Mouse (Mus musculus) midbrain, embryonic 13.5 days (tissue): ENCODE data around the gene Ghrhr. TPM values are rescaled to one million over a fixed set of nuclear protein-coding genes. Genes with fewer than 3 reads are reported as not detected.

Experiments
- ATAC-seq: fragments of 200-750 bp; cut with Nextera tagmentation; 2 replicates; pipeline ENCODE4 v1.8.0; 2017; ENCODE audit warnings: mild to moderate bottlenecking, moderate TSS enrichment, moderate library complexity
- H3K27ac ChIP-seq: fragments of 300-500 bp; sonication (generic); 2 replicates; pipeline ENCODE4 v1.5.1; 2015; ENCODE audit warnings: inconsistent platforms, mild to moderate bottlenecking, moderate library complexity
- H3K27me3 ChIP-seq: fragments of 300-500 bp; sonication (generic); 2 replicates; pipeline ENCODE4 v1.6.1; 2015; ENCODE audit warnings: mild to moderate bottlenecking, inconsistent platforms
- H3K36me3 ChIP-seq: fragments of 300-500 bp; sonication (generic); 2 replicates; pipeline ENCODE4 v1.6.1; 2015; ENCODE audit warnings: mild to moderate bottlenecking, inconsistent platforms
- H3K4me1 ChIP-seq: fragments of 300-500 bp; sonication (generic); replicated peaks from 2 replicates; pipeline ENCODE4 v1.6.1; 2015; ENCODE audit warnings: inconsistent platforms
- H3K4me2 ChIP-seq: fragments of 300-500 bp; sonication (generic); replicated peaks from 2 replicates; pipeline ENCODE4 v1.6.1; 2015; ENCODE audit warnings: moderate library complexity, mild to moderate bottlenecking, inconsistent platforms
- H3K4me3 ChIP-seq: fragments of 300-500 bp; sonication (generic); replicated peaks from 2 replicates; pipeline ENCODE4 v1.5.1; 2015; ENCODE audit warnings: mild to moderate bottlenecking, inconsistent platforms
- H3K9ac ChIP-seq: fragments of 300-500 bp; sonication (generic); replicated peaks from 2 replicates; pipeline ENCODE4 v1.6.1; 2015; ENCODE audit warnings: mild to moderate bottlenecking, inconsistent platforms
- H3K9me3 ChIP-seq: fragments of 300-500 bp; sonication (generic); 2 replicates; pipeline ENCODE4 v1.6.1; 2016; ENCODE audit warnings: mild to moderate bottlenecking, inconsistent platforms
- WGBS: fragments of 180-500 bp; shearing (Covaris S2); methylation state at CpG from one replicate; pipeline ENCODE4 v1.1.7; 2015; 5-methylcytosine and 5-hydroxymethylcytosine counted together
- polyA plus RNA-seq: library from polyadenylated mRNA; unstranded; fragments of >200 nt; fragmentation: Nextera tagmentation; extraction: Ambion mirVana; gene quantifications from 2 replicates; pipeline ENCODE4 v1.2.1, GENCODE M21; 2015

Ghrhr gene
- not detected in 2 replicates for polyA plus RNA-seq

GRCm38 (mm10) chr6:55376076-55376475 lies at the start of gene Ghrhr:
Gene Ghrhr (plus strand): TSS chr6:55376295.
- H3K36me3 ChIP-seq, result no peaks in the 10 kb centered on the region
- no peak for ATAC-seq
- H3K9me3 ChIP-seq, result no peaks in the 10 kb centered on the region
- H3K4me1 ChIP-seq, result no peaks in the 10 kb centered on the region
- H3K4me3 ChIP-seq, result no peak within 1 kb of the TSS
- no peaks in the 10 kb centered on the region for H3K27me3 ChIP-seq
- no peak within 1 kb of the TSS for H3K9ac ChIP-seq
- H3K4me2 ChIP-seq, result no peak within 1 kb of the TSS
- WGBS, result 75% methylated on average over 6 of the region's 6 CpGs
- no peak within 1 kb of the TSS for H3K27ac ChIP-seq

GRCm38 (mm10) chr6:55326299-55326698 lies 49.8 kb upstream of the Ghrhr start:
- 90% methylated on average over 4 of the region's 4 CpGs for WGBS
- no peak for ATAC-seq

GRCm38 (mm10) chr6:55327326-55327725 lies 48.8 kb upstream of the Ghrhr start:
- WGBS, result 89% methylated on average over 13 of the region's 13 CpGs
- H3K36me3 ChIP-seq, result no peaks in the 10 kb centered on the region
- no peak overlapping the region for H3K4me3 ChIP-seq
- H3K9ac ChIP-seq, result no peak overlapping the region
- H3K4me1 ChIP-seq, result no peaks in the 10 kb centered on the region
- no peak overlapping the region for H3K4me2 ChIP-seq
- H3K27ac ChIP-seq, result no peak overlapping the region
- ATAC-seq, result no peak
- no peaks in the 10 kb centered on the region for H3K9me3 ChIP-seq
- H3K27me3 ChIP-seq, result no peaks in the 10 kb centered on the region

More at GRCm38 (mm10) chr6:55326299-55326698, 49.8 kb upstream of the Ghrhr start:
- H3K36me3 ChIP-seq, result no peaks in the 10 kb centered on the region
- no peak overlapping the region for H3K4me2 ChIP-seq
- H3K27me3 ChIP-seq, result no peaks in the 10 kb centered on the region
- H3K9me3 ChIP-seq, result no peaks in the 10 kb centered on the region
- H3K4me1 ChIP-seq, result no peaks in the 10 kb centered on the region
- no peak overlapping the region for H3K4me3 ChIP-seq
- H3K27ac ChIP-seq, result no peak overlapping the region
- H3K9ac ChIP-seq, result no peak overlapping the region

- no peaks in the 10 kb centered on the region for H3K27me3 ChIP-seq
- no peaks in the 10 kb centered on the region for H3K36me3 ChIP-seq
- no peak overlapping the region for H3K4me2 ChIP-seq
- H3K9me3 ChIP-seq, result no peaks in the 10 kb centered on the region
- no peak overlapping the region for H3K27ac ChIP-seq
- ATAC-seq, result no peak
- WGBS, result 83% methylated on average over 4 of the region's 4 CpGs
- H3K4me1 ChIP-seq, result peaks cover 8% of the 10 kb centered on the region; the same call in 1 of the 2 replicates
- no peak overlapping the region for H3K9ac ChIP-seq
- H3K4me3 ChIP-seq, result no peak overlapping the region
These were observed 47.9 kb upstream of the Ghrhr start for GRCm38 (mm10) chr6:55328179-55328578.

- H3K27me3 ChIP-seq, result 0 out of 2 replicates have a peak, but pooled peaks cover under 1% of the 10 kb centered on the region
- WGBS, result 68% methylated on average over 6 of the region's 6 CpGs
- no peak for ATAC-seq
- H3K9me3 ChIP-seq, result no peaks in the 10 kb centered on the region
- no peak overlapping the region for H3K4me2 ChIP-seq
- H3K9ac ChIP-seq, result no peak overlapping the region
- H3K36me3 ChIP-seq, result no peaks in the 10 kb centered on the region
- H3K4me3 ChIP-seq, result no peak overlapping the region
- H3K27ac ChIP-seq, result no peak overlapping the region
- peaks cover 17% of the 10 kb centered on the region for H3K4me1 ChIP-seq
These were observed 44.8 kb upstream of the Ghrhr start for GRCm38 (mm10) chr6:55331315-55331714.

GRCm38 (mm10) chr6:55332100-55332772 lies 43.9 kb upstream of the Ghrhr start:
- peaks cover 19% of the 10 kb centered on the region for H3K4me1 ChIP-seq

GRCm38 (mm10) chr6:55332773-55333109 lies 43.4 kb upstream of the Ghrhr start:
- no peak overlapping the region for H3K27ac ChIP-seq
- H3K36me3 ChIP-seq, result no peaks in the 10 kb centered on the region
- 0 out of 2 replicates have a peak, but pooled peaks cover 5% of the 10 kb centered on the region for H3K27me3 ChIP-seq
- H3K4me2 ChIP-seq, result no peak overlapping the region
- 73% methylated on average over 6 of the region's 6 CpGs for WGBS
- ATAC-seq, result no peak
- H3K9me3 ChIP-seq, result no peaks in the 10 kb centered on the region
- H3K4me3 ChIP-seq, result no peak overlapping the region
- H3K4me1 ChIP-seq, result peaks cover 19% of the 10 kb centered on the region
- H3K9ac ChIP-seq, result no peak overlapping the region

More at GRCm38 (mm10) chr6:55332100-55332772, 43.9 kb upstream of the Ghrhr start:
- 36% methylated on average over 5 of the region's 5 CpGs for WGBS
- H3K4me2 ChIP-seq, result no peak overlapping the region
- 0 out of 2 replicates have a peak, but pooled peaks have one; percentile 27 for ATAC-seq
- H3K27ac ChIP-seq, result no peak overlapping the region
- no peak overlapping the region for H3K4me3 ChIP-seq
- H3K27me3 ChIP-seq, result 0 out of 2 replicates have a peak, but pooled peaks cover 5% of the 10 kb centered on the region
- H3K36me3 ChIP-seq, result no peaks in the 10 kb centered on the region
- H3K9me3 ChIP-seq, result no peaks in the 10 kb centered on the region
- no peak overlapping the region for H3K9ac ChIP-seq

- no peaks in the 10 kb centered on the region for H3K36me3 ChIP-seq
- no peaks in the 10 kb centered on the region for H3K9me3 ChIP-seq
- no peak within 1 kb of the TSS for H3K4me3 ChIP-seq
- 20% methylated on average over 12 of the region's 12 CpGs for WGBS
- no peak within 1 kb of the TSS for H3K9ac ChIP-seq
- no peak within 1 kb of the TSS for H3K27ac ChIP-seq
- peaks cover 19% of the 10 kb centered on the region for H3K4me1 ChIP-seq
- H3K27me3 ChIP-seq, result 0 out of 2 replicates have a peak, but pooled peaks cover 5% of the 10 kb centered on the region
- ATAC-seq, result peak; percentile 72
- no peak within 1 kb of the TSS for H3K4me2 ChIP-seq
These were observed 40.0 kb upstream of the Ghrhr start, which contains the start of gene Aqp1 for GRCm38 (mm10) chr6:55335989-55336514. Gene Aqp1 (plus strand): TSS chr6:55336432.

- Histone ChIP-seq H3K27ac (no peak overlapping the region), H3K4me1 (peaks cover 26% of the 10 kb centered on the region), H3K36me3 (no peaks in the 10 kb centered on the region), H3K4me2 (no peak overlapping the region), H3K9me3 (no peaks in the 10 kb centered on the region), H3K4me3 (no peak overlapping the region), H3K27me3 (0 out of 2 replicates have a peak, but pooled peaks cover 5% of the 10 kb centered on the region), H3K9ac (no peak overlapping the region)
- ATAC-seq, result no peak
- WGBS, result 86% methylated on average over 5 of the region's 5 CpGs
These were observed 38.9 kb upstream of the Ghrhr start for GRCm38 (mm10) chr6:55337242-55337641.

- 0 out of 2 replicates have a peak, but pooled peaks cover 5% of the 10 kb centered on the region for H3K27me3 ChIP-seq
- no peak for ATAC-seq
- no peak overlapping the region for H3K4me3 ChIP-seq
- H3K4me1 ChIP-seq, result peaks cover 19% of the 10 kb centered on the region; the same call in 1 of the 2 replicates
- H3K9me3 ChIP-seq, result no peaks in the 10 kb centered on the region
- 51% methylated on average over 6 of the region's 6 CpGs for WGBS
- H3K36me3 ChIP-seq, result no peaks in the 10 kb centered on the region
- H3K9ac ChIP-seq, result no peak overlapping the region
- H3K4me2 ChIP-seq, result no peak overlapping the region
- H3K27ac ChIP-seq, result no peak overlapping the region
These were observed 38.0 kb upstream of the Ghrhr start for GRCm38 (mm10) chr6:55338077-55338476.

GRCm38 (mm10) chr6:55338934-55339825 lies 36.9 kb upstream of the Ghrhr start:
- Histone ChIP-seq H3K36me3 (no peaks in the 10 kb centered on the region), H3K4me1 (peaks cover 16% of the 10 kb centered on the region; the same call in 1 of the 2 replicates), H3K4me2 (no peak overlapping the region), H3K27me3 (0 out of 2 replicates have a peak, but pooled peaks cover 5% of the 10 kb centered on the region), H3K27ac (no peak overlapping the region), H3K4me3 (no peak overlapping the region), H3K9me3 (no peaks in the 10 kb centered on the region), H3K9ac (no peak overlapping the region)
- 82% methylated on average over 9 of the region's 9 CpGs for WGBS
- no peak for ATAC-seq
